In genomic region chr10:109684109-109685056, GRCm38 (mm10) we compare ENCODE assay signal across 8 mouse cellular contexts.
A peak's percentile ranks its signal among the peaks of the same experiment; 100 is the strongest.
DNase-seq lines count a peak whose midpoint lies in the region; ATAC-seq lines count a peak whose summit lies in the region.

No protein-coding gene starts in this region.

- H3K36me3 ChIP-seq in hindbrain, embryonic 12.5 days: no peaks in the 10 kb centered on the region
- H3K36me3 ChIP-seq in neural tube, embryonic 14.5 days (ENCODE audit: control insufficient read depth, insufficient read depth, low read length): no peaks in the 10 kb centered on the region; the same call in 1 of the 2 replicates

- 19% methylated on average over 27 of the region's 27 CpGs for WGBS in hindbrain, embryonic 12.5 days
- 13% methylated on average over 27 of the region's 27 CpGs for WGBS in neural tube, embryonic 14.5 days

- H3K27ac ChIP-seq in hindbrain, embryonic 12.5 days: peak overlapping the region; percentile 91
- peak overlapping the region; percentile 86 for H3K27ac ChIP-seq in neural tube, embryonic 14.5 days (ENCODE audit: low read depth, low read length)

- H3K4me3 ChIP-seq in hindbrain, embryonic 12.5 days: peak overlapping the region; percentile 10
- H3K4me3 ChIP-seq in neural tube, embryonic 14.5 days (ENCODE audit: low read depth, low read length): peak overlapping the region; percentile 14; the same call in 1 of the 2 replicates

- H3K9ac ChIP-seq in hindbrain, embryonic 12.5 days: peak overlapping the region; percentile 0; the same call in 1 of the 2 replicates
- H3K9ac ChIP-seq in neural tube, embryonic 14.5 days (replicated peaks; ENCODE audit: low read depth, low read length): peak overlapping the region; percentile 30

- no peaks in the 10 kb centered on the region for H3K9me3 ChIP-seq in hindbrain, embryonic 12.5 days (replicated peaks)
- no peaks in the 10 kb centered on the region for H3K9me3 ChIP-seq in neural tube, embryonic 14.5 days (ENCODE audit: control insufficient read depth, low read length)

- no peaks in the 10 kb centered on the region for H3K27me3 ChIP-seq in hindbrain, embryonic 12.5 days
- no peaks in the 10 kb centered on the region for H3K27me3 ChIP-seq in neural tube, embryonic 14.5 days (ENCODE audit: control insufficient read depth, insufficient read depth, low read length)

- peak; percentile 99 for ATAC-seq in hindbrain, embryonic 12.5 days (ENCODE audit: low FRiP score)
- ATAC-seq in neural tube, embryonic 14.5 days (ENCODE audit: low read depth): peak; percentile 96
- no peak for ATAC-seq in erythroid progenitor cell, adult 5-6 weeks (replicated peaks; ENCODE audit: low FRiP score, poor library complexity, severe bottlenecking)
- ATAC-seq in inflammation-experienced regulatory T-cells, adult 6 months: no peak

- peak overlapping the region; percentile 52 for H3K4me2 ChIP-seq in hindbrain, embryonic 12.5 days (replicated peaks)
- H3K4me2 ChIP-seq in neural tube, embryonic 14.5 days (ENCODE audit: low read depth, low read length): peak overlapping the region; percentile 53

- DNase-seq in adrenal gland, adult 2 months: peak; percentile 48
- DNase-seq in cerebellum, postnatal 14 days: peak; percentile 90 to 93
- peak; percentile 42 to 48 for DNase-seq in frontal cortex, postnatal 14 days (ENCODE audit: low spot score in 2 of 2)
- DNase-seq in left cerebral cortex, postnatal 14 days (ENCODE audit: low spot score in 2 of 2): peak; percentile 62 to 75

- intact Hi-C loops in left cerebral cortex, postnatal 14 days (cut with DNase I): no loop called here

- H3K4me1 ChIP-seq in hindbrain, embryonic 12.5 days: peaks cover 17% of the 10 kb centered on the region
- no peaks in the 10 kb centered on the region; the same call in 1 of the 2 replicates for H3K4me1 ChIP-seq in neural tube, embryonic 14.5 days (ENCODE audit: control insufficient read depth, insufficient read depth, low read length)

Comparison
In these comparisons a context has a peak if more than half of its experiments do, and no peak if none do; other contexts are left out.
1. ATAC-seq: peak in hindbrain, embryonic 12.5 days (single experiment) and neural tube, embryonic 14.5 days (single experiment); none in erythroid progenitor cell, adult 5-6 weeks (single experiment) and inflammation-experienced regulatory T-cells, adult 6 months (single experiment).
2. Peak in every context shown above with its lines, with median percentiles within 50 percentile points of each other: DNase-seq.